Mouse (Mus musculus) heart, embryonic 15.5 days (tissue): Measurements from ENCODE around the gene Sugp2. TPM values are rescaled to one million over a fixed set of nuclear protein-coding genes. Genes with fewer than 3 reads are reported as not detected.

Experiments used
- ATAC-seq: fragments of 200-750 bp; cut with Nextera tagmentation; replicated peaks from 2 replicates; pipeline ENCODE4 v1.8.0; 2017; ENCODE audit warnings: low read depth, moderate TSS enrichment; ENCODE audit not compliant: insufficient number of reproducible peaks, insufficient read depth, low FRiP score
- H3K27ac ChIP-seq: fragments of 300-500 bp; sonication (generic); 2 replicates; pipeline ENCODE4 v1.5.1; 2015; ENCODE audit warnings: mild to moderate bottlenecking, inconsistent platforms
- H3K27me3 ChIP-seq: fragments of 300-500 bp; sonication (generic); 2 replicates; pipeline ENCODE4 v1.6.1; 2015; ENCODE audit warnings: inconsistent platforms
- H3K36me3 ChIP-seq: fragments of 300-500 bp; sonication (generic); 2 replicates; pipeline ENCODE4 v1.6.1; 2015; ENCODE audit warnings: mild to moderate bottlenecking, inconsistent platforms
- H3K4me1 ChIP-seq: fragments of 300-500 bp; sonication (generic); replicated peaks from 2 replicates; pipeline ENCODE4 v1.6.1; 2015; ENCODE audit warnings: inconsistent platforms
- H3K4me2 ChIP-seq: fragments of 300-500 bp; sonication (generic); 2 replicates; pipeline ENCODE4 v1.6.1; 2015; ENCODE audit warnings: inconsistent platforms, mild to moderate bottlenecking, moderate library complexity
- H3K4me3 ChIP-seq: fragments of 300-500 bp; sonication (generic); 2 replicates; pipeline ENCODE4 v1.5.1; 2015; ENCODE audit warnings: mild to moderate bottlenecking, inconsistent platforms
- H3K9ac ChIP-seq: fragments of 300-500 bp; sonication (generic); 2 replicates; pipeline ENCODE4 v1.6.1; 2015; ENCODE audit warnings: mild to moderate bottlenecking, inconsistent platforms
- H3K9me3 ChIP-seq: fragments of 300-500 bp; sonication (generic); replicated peaks from 2 replicates; pipeline ENCODE4 v1.6.1; 2016; ENCODE audit warnings: inconsistent platforms
- WGBS: fragments of 180-500 bp; shearing (Covaris S2); methylation state at CpG from one replicate; pipeline ENCODE4 v1.1.7; 2015; ENCODE audit warnings: mixed read lengths; 5-methylcytosine and 5-hydroxymethylcytosine counted together
- polyA plus RNA-seq: library from polyadenylated mRNA; unstranded; fragments of >200 nt; fragmentation: Nextera tagmentation; extraction: Ambion mirVana; gene quantifications from 2 replicates; pipeline ENCODE4 v1.2.1, GENCODE M21; 2015

The Sugp2 gene
- polyA plus RNA-seq, 1 experiment from 2014 or later: 22.1 TPM

- no peaks in the 10 kb centered on the region for H3K27me3 ChIP-seq
- no peak overlapping the region for H3K4me3 ChIP-seq
- no peak overlapping the region for H3K27ac ChIP-seq
- peaks cover 24% of the 10 kb centered on the region; the same call in 1 of the 2 replicates for H3K36me3 ChIP-seq
- no peak overlapping the region for H3K9ac ChIP-seq
- H3K9me3 ChIP-seq: no peaks in the 10 kb centered on the region
- no peak overlapping the region for H3K4me2 ChIP-seq
- no peak for ATAC-seq
- peaks cover 22% of the 10 kb centered on the region for H3K4me1 ChIP-seq
- 87% methylated on average over 3 of the region's 3 CpGs for WGBS
Observed at GRCm38 (mm10) chr8:70220911-70221310, 13.1 kb upstream of the Sugp2 start.

- Histone ChIP-seq H3K27me3 (no peaks in the 10 kb centered on the region), H3K27ac (no peak overlapping the region), H3K4me2 (no peak overlapping the region), H3K9me3 (no peaks in the 10 kb centered on the region), H3K36me3 (peaks cover 24% of the 10 kb centered on the region; the same call in 1 of the 2 replicates), H3K4me1 (peaks cover 18% of the 10 kb centered on the region), H3K4me3 (no peak overlapping the region), H3K9ac (no peak overlapping the region)
- WGBS: 93% methylated on average over 12 of the region's 12 CpGs
- ATAC-seq: no peak
Observed at GRCm38 (mm10) chr8:70222041-70222440, 12.0 kb upstream of the Sugp2 start.

- peaks cover 31% of the 10 kb centered on the region; the same call in 1 of the 2 replicates for H3K36me3 ChIP-seq
- no peak overlapping the region for H3K27ac ChIP-seq
- no peak for ATAC-seq
- H3K9ac ChIP-seq: no peak overlapping the region
- H3K4me2 ChIP-seq: no peak overlapping the region
- H3K27me3 ChIP-seq: no peaks in the 10 kb centered on the region
- no peaks in the 10 kb centered on the region for H3K9me3 ChIP-seq
- 48% methylated on average over 6 of the region's 6 CpGs for WGBS
- H3K4me1 ChIP-seq: peaks cover 18% of the 10 kb centered on the region
- H3K4me3 ChIP-seq: no peak overlapping the region
Observed at GRCm38 (mm10) chr8:70223341-70223740, 10.7 kb upstream of the Sugp2 start.

DNA sequence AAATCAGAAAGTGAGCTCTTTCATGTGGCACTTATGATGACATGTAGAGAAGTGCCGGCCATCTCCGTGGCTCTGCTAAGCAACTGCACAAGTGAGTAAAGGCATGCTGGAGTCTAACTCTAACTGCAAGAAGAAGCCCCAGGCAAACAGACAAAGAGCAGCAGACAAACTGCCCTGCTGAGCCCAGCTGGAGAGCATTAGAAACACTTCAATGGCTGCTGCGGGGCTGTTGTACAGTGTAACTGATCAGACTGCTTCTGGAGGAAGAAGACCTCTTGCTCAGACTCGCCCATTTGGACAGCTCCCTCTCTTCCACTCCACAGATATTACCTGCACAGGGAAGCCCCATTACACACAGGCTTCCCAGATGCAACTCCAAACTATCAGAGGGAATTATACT, 6.0 kb upstream of the Sugp2 start:
- Histone ChIP-seq H3K9ac (no peak overlapping the region), H3K9me3 (no peaks in the 10 kb centered on the region), H3K36me3 (peaks cover 44% of the 10 kb centered on the region), H3K4me3 (no peak overlapping the region), H3K4me2 (no peak overlapping the region), H3K27me3 (no peaks in the 10 kb centered on the region), H3K4me1 (no peaks in the 10 kb centered on the region), H3K27ac (no peak overlapping the region)
- 79% methylated on average over 4 of the region's 4 CpGs for WGBS
- ATAC-seq: no peak

- Histone ChIP-seq H3K9ac (no peak overlapping the region), H3K27ac (no peak overlapping the region), H3K27me3 (no peaks in the 10 kb centered on the region), H3K4me2 (no peak overlapping the region), H3K4me3 (no peak overlapping the region), H3K9me3 (no peaks in the 10 kb centered on the region), H3K36me3 (peaks cover 31% of the 10 kb centered on the region), H3K4me1 (peaks cover 16% of the 10 kb centered on the region)
- no peak for ATAC-seq
- WGBS: 88% methylated on average over 9 of the region's 9 CpGs
Observed at GRCm38 (mm10) chr8:70230837-70231236, 3.2 kb upstream of the Sugp2 start.

DNA sequence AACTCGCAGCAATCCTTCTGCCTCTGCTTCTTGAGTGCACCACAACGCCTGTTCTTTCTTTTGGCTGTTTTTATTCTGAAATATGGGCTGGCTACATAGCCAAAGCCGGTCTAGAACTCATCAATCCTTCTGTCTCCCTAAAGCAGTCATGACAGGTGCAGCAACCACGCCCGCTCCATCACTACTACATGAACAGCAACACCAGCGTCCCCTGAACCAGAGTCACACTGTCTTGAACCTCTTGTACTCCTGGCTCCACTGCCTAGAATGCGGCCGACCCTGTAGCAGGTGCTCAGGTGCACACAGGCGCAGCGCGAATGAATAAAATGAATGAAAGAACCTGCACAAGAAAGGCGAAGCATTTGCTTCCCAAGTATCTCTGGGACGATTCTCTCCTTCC, 420 bp upstream of the Sugp2 start:
- Histone ChIP-seq H3K27me3 (no peaks in the 10 kb centered on the region), H3K27ac (peak overlapping the region; percentile 93; the same call in 1 of the 2 replicates), H3K4me3 (peak overlapping the region; percentile 78), H3K36me3 (peaks cover 44% of the 10 kb centered on the region), H3K4me2 (peak overlapping the region; percentile 84), H3K9ac (peak overlapping the region; percentile 76), H3K4me1 (peaks cover 20% of the 10 kb centered on the region), H3K9me3 (no peaks in the 10 kb centered on the region)
- no peak for ATAC-seq
- 5% methylated on average over 13 of the region's 13 CpGs for WGBS

- no peak for ATAC-seq
- Histone ChIP-seq H3K9ac (peak overlapping the region; percentile 76), H3K27ac (peak overlapping the region; percentile 93), H3K36me3 (peaks cover 42% of the 10 kb centered on the region), H3K4me2 (peak overlapping the region; percentile 84), H3K9me3 (no peaks in the 10 kb centered on the region), H3K27me3 (no peaks in the 10 kb centered on the region), H3K4me3 (peak overlapping the region; percentile 78), H3K4me1 (peaks cover 20% of the 10 kb centered on the region)
- WGBS: 0% methylated on average over 15 of the region's 15 CpGs
Observed at GRCm38 (mm10) chr8:70234781-70235128, 729 bp downstream of the Sugp2 start.

DNA sequence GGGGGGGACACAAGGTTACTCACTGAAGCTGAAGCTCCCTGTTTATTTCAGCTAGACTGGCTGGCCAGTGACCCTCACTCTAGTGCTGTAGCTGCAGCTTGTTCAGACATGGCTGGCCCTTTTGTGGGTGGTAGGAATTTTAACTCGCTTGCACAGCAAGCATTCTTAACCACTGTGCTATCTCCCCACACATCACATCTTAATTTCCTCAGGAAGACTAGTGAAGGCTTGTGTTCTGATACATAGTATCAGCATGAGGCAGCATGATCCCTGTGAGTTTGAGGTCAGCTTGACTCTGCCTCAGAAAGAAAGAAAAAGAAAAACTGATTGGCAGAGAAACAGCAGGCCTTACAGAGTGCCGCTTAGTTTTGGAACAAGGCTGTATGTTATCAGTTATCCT, 3.8 kb downstream of the Sugp2 start:
- Histone ChIP-seq H3K4me2 (no peak overlapping the region), H3K27me3 (no peaks in the 10 kb centered on the region), H3K36me3 (peaks cover 61% of the 10 kb centered on the region), H3K9ac (no peak overlapping the region), H3K4me1 (peaks cover 20% of the 10 kb centered on the region), H3K4me3 (no peak overlapping the region), H3K27ac (no peak overlapping the region), H3K9me3 (no peaks in the 10 kb centered on the region)
- ATAC-seq: no peak
- WGBS: 64% methylated on average over 2 of the region's 2 CpGs

GRCm38 (mm10) chr8:70240642-70241041, 6.6 kb downstream of the Sugp2 start:
- no peaks in the 10 kb centered on the region for H3K9me3 ChIP-seq
- peaks cover 6% of the 10 kb centered on the region for H3K4me1 ChIP-seq
- H3K4me2 ChIP-seq: no peak overlapping the region
- peaks cover 83% of the 10 kb centered on the region for H3K36me3 ChIP-seq
- no peak overlapping the region for H3K9ac ChIP-seq
- no peak overlapping the region for H3K4me3 ChIP-seq
- H3K27ac ChIP-seq: no peak overlapping the region
- H3K27me3 ChIP-seq: no peaks in the 10 kb centered on the region
- ATAC-seq: no peak
- WGBS: 89% methylated on average over 5 of the region's 5 CpGs

- Histone ChIP-seq H3K9ac (no peak overlapping the region), H3K27me3 (no peaks in the 10 kb centered on the region), H3K27ac (no peak overlapping the region), H3K4me3 (no peak overlapping the region), H3K9me3 (no peaks in the 10 kb centered on the region), H3K36me3 (peaks cover 89% of the 10 kb centered on the region), H3K4me1 (no peaks in the 10 kb centered on the region), H3K4me2 (no peak overlapping the region)
- no peak for ATAC-seq
- 82% methylated on average over 6 of the region's 6 CpGs for WGBS
Observed at GRCm38 (mm10) chr8:70246622-70247021, 12.6 kb downstream of the Sugp2 start.

- peaks cover 89% of the 10 kb centered on the region for H3K36me3 ChIP-seq
- H3K4me3 ChIP-seq: no peak overlapping the region
- 93% methylated on average over 3 of the region's 3 CpGs for WGBS
- H3K27ac ChIP-seq: no peak overlapping the region
- ATAC-seq: no peak
- H3K4me2 ChIP-seq: no peak overlapping the region
- no peak overlapping the region for H3K9ac ChIP-seq
- no peaks in the 10 kb centered on the region for H3K9me3 ChIP-seq
- no peaks in the 10 kb centered on the region for H3K27me3 ChIP-seq
- H3K4me1 ChIP-seq: no peaks in the 10 kb centered on the region
Observed at GRCm38 (mm10) chr8:70247841-70248240, 13.8 kb downstream of the Sugp2 start.

GRCm38 (mm10) chr8:70254628-70255027, 20.6 kb downstream of the Sugp2 start:
- Histone ChIP-seq H3K4me1 (peaks cover 19% of the 10 kb centered on the region), H3K9me3 (no peaks in the 10 kb centered on the region), H3K27me3 (no peaks in the 10 kb centered on the region), H3K4me2 (no peak overlapping the region), H3K36me3 (peaks cover 91% of the 10 kb centered on the region), H3K9ac (no peak overlapping the region), H3K4me3 (no peak overlapping the region), H3K27ac (no peak overlapping the region)
- 83% methylated on average over 1 of the region's 1 CpGs for whole genome bisulfite sequencing
- no peak for ATAC-seq
